Mouse (Mus musculus) neural tube, embryonic 13.5 days (tissue): ENCODE results near the gene Adamts18. TPM values are rescaled to one million over a fixed set of nuclear protein-coding genes. Genes with fewer than 3 reads are reported as not detected.

Experiments used
- polyA plus RNA-seq: library from polyadenylated mRNA; unstranded; fragments of >200 nt; fragmentation: Nextera tagmentation; extraction: Ambion mirVana; gene quantifications from 2 replicates; pipeline ENCODE4 v1.2.1, GENCODE M21; 2015

The Adamts18 gene
- polyA plus RNA-seq, 1 experiment from 2014 or later = 1.3 TPM

Other genes starting within 250 kb of the Adamts18 start
- gene Mon1b, start 213.2 kb downstream of the Adamts18 start, polyA plus RNA-seq = 10.9 and 11.8 TPM in 2 replicates
- not detected in 2 replicates for gene Syce1l, start 205.5 kb downstream of the Adamts18 start, polyA plus RNA-seq